Mouse (Mus musculus): ENCODE measurements around the gene Grb14.

Grb14 gene

GRCm38 (mm10) chr2:64973819-64974441 is 50.9 kb downstream of the Grb14 start:
- no peak for DNase-seq

GRCm38 (mm10) chr2:64973125-64973524 is 51.7 kb downstream of the Grb14 start:
- no peak for DNase-seq

- DNase-seq, result no peak
Observed at GRCm38 (mm10) chr2:64971828-64972227, 53.0 kb downstream of the Grb14 start.

- DNase-seq, result no peak
Observed at GRCm38 (mm10) chr2:64970992-64971391, 53.8 kb downstream of the Grb14 start.

- no peak for DNase-seq
Observed at GRCm38 (mm10) chr2:64966893-64967444, 57.8 kb downstream of the Grb14 start.

- no peak for DNase-seq
Observed at GRCm38 (mm10) chr2:64966323-64966722, 58.5 kb downstream of the Grb14 start.

- no peak for DNase-seq
Observed at GRCm38 (mm10) chr2:64965227-64965864, 59.4 kb downstream of the Grb14 start.

- DNase-seq, result no peak
Observed at GRCm38 (mm10) chr2:64962196-64962595, 62.6 kb downstream of the Grb14 start.

GRCm38 (mm10) chr2:64961381-64961780 is 63.4 kb downstream of the Grb14 start:
- no peak for DNase-seq

- DNase-seq, result no peak
Observed at GRCm38 (mm10) chr2:64959657-64960056, 65.1 kb downstream of the Grb14 start.

- DNase-seq, result no peak
Observed at GRCm38 (mm10) chr2:64955441-64955840, 69.3 kb downstream of the Grb14 start.

GRCm38 (mm10) chr2:64949210-64949609 is 75.6 kb downstream of the Grb14 start:
- no peak for DNase-seq

GRCm38 (mm10) chr2:64948418-64949169 is 76.2 kb downstream of the Grb14 start:
- DNase-seq, result no peak

GRCm38 (mm10) chr2:64947484-64947883 is 77.3 kb downstream of the Grb14 start:
- DNase-seq, result no peak

- DNase-seq, result no peak
Observed at GRCm38 (mm10) chr2:64920879-64921278, 103.9 kb downstream of the Grb14 start.

GRCm38 (mm10) chr2:64915448-64915847 is 109.3 kb downstream of the Grb14 start:
- DNase-seq, result peak; percentile 27

- DNase-seq, result no peak
Observed at GRCm38 (mm10) chr2:64904877-64905276, 119.9 kb downstream of the Grb14 start.

- DNase-seq, result no peak
Observed at GRCm38 (mm10) chr2:64897844-64898243, 126.9 kb downstream of the Grb14 start.

GRCm38 (mm10) chr2:64893233-64893632 is 131.6 kb downstream of the Grb14 start:
- DNase-seq, result no peak

- DNase-seq, result no peak
Observed at GRCm38 (mm10) chr2:64887098-64887757, 137.6 kb downstream of the Grb14 start.

- DNase-seq, result no peak
Observed at GRCm38 (mm10) chr2:64885696-64886095, 139.1 kb downstream of the Grb14 start.

- no peak for DNase-seq
Observed at GRCm38 (mm10) chr2:64878275-64878674, 146.5 kb downstream of the Grb14 start.
